Mouse (Mus musculus) megakaryocyte, embryonic 14.5 days (primary cell): ENCODE measurements around the gene Becn1.

Experiments used
- FLI1 ChIP-seq: IDR thresholded peaks from 2 replicates; pipeline ENCODE4 v1.6.1; 2012; ENCODE audit warnings: low read length, inconsistent platforms, mixed read lengths
- GATA1 ChIP-seq: IDR thresholded peaks from 3 replicates; pipeline ENCODE4 v1.6.1; 2012; ENCODE audit warnings: mixed read lengths, low read length, inconsistent platforms, borderline replicate concordance

DNA sequence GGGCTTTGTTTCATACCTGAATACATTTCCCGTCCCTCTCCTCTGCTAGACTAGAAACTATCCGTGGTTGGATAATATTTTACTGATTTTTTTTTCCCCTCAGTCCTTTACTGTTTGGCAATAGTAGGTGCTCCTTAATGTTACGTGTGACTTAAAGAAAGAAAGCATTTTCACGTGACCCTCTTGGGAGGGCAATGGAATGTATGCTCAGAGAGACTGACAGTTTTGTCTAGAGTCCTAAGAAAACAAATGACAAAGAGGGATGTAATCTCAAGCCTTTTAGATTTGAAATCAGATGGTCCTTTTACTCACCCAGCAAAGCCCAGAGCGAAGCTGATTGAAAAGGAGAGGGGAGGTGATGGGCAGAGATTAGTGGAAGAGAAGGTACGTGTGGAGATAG, 36.2 kb downstream of the Becn1 start:
- TF ChIP-seq GATA1 (no peak), FLI1 (no peak)
